Mouse (Mus musculus) megakaryocyte progenitor cell, adult 5-6 weeks (primary cell): ENCODE measurements around the gene Nrxn3. TPM values are rescaled to one million over a fixed set of nuclear protein-coding genes. Genes with fewer than 3 reads are reported as not detected.

ENCODE experiments used
- ATAC-seq: replicated peaks from 2 replicates; pipeline ENCODE4 v1.8.0; 2016; ENCODE audit warnings: mild to moderate bottlenecking, moderate TSS enrichment, inconsistent platforms; ENCODE audit not compliant: poor library complexity
- total RNA-seq, 2 experiments: library from RNA; stranded (forward) in 1 of 2; stranded (reverse) in 1 of 2; fragments of 157-497, 149-512 nt in 1 of 2; fragments of 200-1000 nt in 1 of 2; gene quantifications; 2 replicates each; pipeline versions ENCODE4 v1.2.3 to v1.2.4; 2015 to 2017

Nrxn3 gene
- total RNA-seq, 2 experiments from 2014 or later = not detected

GRCm38 (mm10) chr12:88808947-88809346, 86.3 kb downstream of the Nrxn3 start:
- no peak for ATAC-seq

DNA sequence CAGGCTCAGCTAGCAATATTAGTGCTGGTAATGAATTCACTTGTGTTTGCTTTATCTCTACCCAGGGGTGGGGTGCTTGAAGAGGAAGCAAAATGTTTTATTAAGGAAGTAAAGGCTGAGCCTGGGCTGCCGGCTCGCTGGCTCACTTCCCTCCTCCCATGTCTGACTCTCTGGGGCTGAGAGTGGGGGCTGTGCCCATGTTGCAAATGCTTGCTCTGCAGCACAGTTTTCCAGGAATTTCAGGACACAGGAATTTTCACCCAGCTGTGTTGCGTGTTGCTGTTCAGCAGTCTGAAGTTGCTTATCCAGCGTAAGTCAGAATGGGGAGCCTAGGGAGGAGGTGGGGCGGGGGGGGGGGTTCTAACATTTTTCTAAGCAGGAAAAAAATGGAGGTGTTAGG, 89.5 kb downstream of the Nrxn3 start:
- ATAC-seq = no peak

DNA sequence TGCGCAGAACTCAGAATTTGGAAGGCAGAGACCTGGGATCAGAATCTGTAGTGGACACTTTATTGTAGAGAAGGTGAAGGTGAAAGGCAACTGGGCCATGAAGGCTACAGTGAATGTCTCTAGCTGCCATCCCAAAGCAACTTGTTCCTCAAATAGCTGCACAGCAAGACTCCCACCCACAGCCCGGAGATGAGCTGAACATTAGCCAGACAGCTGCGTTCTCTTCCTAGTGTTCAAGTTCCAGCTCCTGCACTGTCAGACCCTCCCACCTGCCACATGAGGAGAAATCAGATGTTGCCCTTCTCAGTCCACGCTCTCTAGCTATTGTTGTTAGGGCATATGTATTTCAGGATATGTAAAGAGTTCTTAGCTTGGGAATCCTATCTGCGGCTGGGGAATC, 94.2 kb downstream of the Nrxn3 start:
- no peak for ATAC-seq

DNA sequence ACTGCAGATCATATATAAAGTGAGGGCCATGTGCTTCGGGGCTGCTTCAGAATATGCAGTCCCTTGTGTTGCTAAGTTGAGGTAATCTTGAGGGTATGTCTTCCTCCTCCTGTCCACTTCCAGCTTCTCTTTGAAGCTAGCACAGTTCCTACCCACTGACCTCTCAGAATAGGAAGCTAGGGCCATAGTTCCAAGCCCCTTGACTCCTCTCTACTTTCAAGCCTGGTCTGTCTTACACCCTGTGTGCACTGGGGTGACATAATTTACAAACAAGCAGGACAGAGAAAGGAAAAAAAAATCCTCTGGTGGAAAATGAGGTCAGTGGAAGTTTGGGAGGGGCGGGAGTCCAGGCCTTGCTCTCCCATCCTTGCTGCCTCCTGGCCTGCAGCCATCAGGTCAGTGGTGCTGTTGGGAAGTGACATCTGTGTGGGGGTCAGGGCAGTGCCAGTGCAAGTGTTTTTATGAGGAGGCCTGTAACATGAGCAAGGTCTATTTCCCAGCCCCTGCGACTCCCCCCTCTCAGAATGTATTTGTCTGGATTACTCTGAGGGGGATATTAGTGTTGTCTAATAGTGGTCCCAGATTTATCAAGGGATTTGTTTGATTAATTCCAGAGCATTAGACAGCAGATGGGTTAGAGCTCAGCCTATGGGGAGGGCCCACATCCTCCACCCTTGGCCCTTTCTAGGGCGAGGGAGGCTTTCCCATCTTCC, 96.1 kb downstream of the Nrxn3 start:
- ATAC-seq = no peak

DNA sequence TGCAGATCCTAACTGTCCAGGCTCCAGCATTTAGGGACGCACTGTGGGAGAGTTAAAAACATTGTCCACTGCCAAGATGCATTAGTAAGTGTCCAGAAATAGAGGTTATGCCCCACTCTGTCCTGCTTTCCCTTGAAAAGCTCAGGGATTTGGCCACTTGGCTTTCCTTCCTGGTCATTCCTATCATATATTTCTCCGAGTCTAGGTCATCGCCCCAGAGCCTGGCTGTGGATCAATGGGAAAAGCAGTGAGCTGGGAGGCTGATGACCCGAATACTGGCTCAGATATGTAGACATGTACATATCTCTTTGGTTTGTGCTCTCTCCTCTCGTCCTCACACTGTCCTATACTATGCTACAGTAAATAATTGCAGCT, 96.6 kb downstream of the Nrxn3 start:
- no peak for ATAC-seq

- no peak for ATAC-seq
These were observed 97.5 kb downstream of the Nrxn3 start for GRCm38 (mm10) chr12:88820131-88820530.

DNA sequence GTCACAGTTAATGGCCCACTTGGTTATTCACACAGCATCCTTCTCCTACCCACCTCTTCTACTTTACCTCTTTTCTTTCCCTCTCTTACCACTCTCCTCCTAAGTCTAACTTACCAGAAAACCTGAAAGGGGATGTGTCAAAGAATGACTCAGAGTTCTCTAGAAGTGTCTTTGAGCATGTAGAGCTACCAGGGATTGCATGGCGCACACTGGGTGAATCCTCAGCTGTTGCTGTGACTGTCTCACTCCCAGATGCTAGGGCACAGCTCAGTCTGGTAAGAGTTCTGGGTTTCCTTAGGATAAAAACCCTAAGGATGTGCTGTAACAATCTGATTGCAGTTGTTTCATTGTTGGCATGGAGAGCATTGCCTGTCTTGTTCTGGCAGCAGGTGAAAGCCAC, 108.2 kb downstream of the Nrxn3 start:
- ATAC-seq = no peak

DNA sequence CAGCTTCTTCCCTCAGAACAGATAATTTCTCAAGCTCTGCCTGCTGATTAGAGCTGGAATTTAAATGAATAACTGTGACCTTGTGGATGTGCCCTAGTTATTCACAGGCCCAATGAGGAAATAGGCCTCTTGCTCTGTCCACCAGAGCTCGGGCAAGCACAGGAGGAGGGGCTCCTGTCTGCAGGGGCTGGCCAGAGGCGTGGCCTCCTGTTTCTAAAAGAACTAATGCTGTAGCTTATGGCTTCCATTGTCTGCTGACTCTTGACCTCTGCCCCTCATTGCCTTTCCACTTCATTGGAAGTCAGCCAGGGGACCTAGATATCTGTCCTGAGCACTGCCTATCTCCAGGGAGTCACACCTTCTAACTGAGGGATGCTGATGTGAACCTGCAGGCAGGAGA, 113.1 kb downstream of the Nrxn3 start:
- no peak for ATAC-seq

- ATAC-seq = no peak
These were observed 117.0 kb downstream of the Nrxn3 start for GRCm38 (mm10) chr12:88839724-88840123.

GRCm38 (mm10) chr12:88841350-88841749, 118.7 kb downstream of the Nrxn3 start:
- ATAC-seq = no peak

DNA sequence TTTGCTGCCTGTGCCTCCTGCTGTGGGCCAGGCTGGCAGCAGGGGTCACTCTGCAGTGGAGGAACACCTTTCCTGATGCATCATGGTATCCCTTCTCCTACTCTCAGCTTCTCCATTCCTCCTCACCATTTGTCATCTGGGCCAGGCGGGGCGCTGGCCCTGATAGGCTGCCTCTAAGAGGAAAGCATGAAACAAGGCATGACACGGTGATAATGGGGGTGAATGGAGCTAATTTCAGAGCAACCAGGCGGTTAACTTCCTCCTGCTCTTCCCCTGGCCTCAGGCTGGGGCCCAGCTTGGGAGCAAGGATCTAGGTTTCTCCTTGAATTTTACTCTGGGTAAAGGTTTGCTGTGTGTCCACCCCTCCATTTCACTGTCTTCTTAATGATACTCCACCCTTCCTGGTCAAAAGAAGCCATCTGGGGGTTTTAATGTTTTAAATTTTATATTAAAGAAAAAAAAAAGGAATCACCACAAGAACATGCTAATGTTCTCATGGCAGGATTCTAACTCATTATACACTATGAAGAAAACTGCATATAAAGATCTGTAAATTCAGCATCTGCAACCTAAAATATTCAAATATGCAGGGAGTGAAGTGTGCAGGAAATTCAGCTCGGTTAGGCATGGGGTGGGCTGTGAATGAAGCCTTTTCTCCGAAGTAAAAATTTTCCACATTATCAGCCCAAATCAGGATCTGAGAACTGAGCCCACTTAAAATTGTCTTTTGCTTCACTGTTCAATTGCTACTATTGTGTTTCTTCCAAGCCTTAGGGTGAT, 127.9 kb downstream of the Nrxn3 start:
- ATAC-seq = no peak

DNA sequence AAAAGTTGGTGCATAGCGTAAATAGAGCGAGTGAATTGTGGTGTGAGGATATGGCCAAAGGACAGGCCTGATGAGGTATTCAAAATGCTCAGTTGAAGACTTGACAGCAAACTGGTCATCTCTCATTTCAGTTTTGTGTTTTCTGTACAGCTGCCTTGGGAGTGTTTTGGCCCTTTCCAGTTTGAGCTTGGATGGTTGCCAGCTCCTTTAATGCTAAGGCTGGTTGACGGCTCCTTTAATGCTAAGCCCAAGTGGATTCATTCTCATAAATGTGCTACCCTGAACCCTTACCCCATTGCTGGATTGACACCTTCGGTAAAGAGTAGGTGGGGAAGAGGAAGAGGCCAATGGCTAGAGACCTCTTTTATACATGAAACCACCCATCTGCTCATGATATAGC, 131.4 kb downstream of the Nrxn3 start:
- ATAC-seq = no peak

- no peak for ATAC-seq
These were observed 135.0 kb downstream of the Nrxn3 start for GRCm38 (mm10) chr12:88857701-88858100.

DNA sequence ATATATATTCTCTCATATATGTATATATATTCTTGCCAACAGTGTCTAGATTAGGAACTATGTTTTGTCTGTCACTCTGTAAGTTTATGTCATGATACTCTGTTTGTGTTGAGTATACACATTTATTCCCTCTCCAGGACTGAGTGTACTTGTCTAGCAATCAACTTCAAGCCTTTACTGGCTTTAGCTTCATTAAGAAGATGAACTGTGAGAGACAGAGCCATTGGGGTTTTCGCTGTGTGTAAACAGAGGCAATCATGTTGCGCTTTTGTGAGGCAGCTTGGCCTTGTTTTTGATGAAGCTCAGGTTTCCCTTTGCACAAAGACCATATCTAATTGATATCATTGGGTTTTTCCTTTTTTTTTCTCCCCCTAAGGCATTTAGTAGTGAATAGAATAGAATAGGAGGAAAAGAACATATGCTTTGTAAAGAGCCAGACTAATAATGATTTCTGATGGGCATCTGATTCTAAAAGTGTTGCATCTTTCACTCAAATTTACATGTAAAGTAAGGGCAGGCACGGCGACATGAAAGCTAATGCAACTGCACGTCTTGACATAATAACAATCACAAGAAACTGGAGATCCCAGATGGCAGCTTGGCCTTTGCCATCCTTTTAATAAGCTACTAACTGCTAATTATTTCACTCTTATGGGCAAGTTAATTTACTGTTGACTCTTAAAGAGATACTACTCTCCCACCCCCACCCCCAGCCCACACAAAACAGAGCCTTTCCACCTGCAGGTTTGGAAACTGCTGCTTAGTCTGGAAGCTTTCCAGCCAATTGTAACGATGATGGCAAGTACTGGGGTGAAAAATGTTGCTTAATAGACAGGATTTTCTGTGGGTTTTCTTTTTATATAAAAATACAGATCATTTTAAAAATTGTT, 137.0 kb downstream of the Nrxn3 start:
- no peak for ATAC-seq

DNA sequence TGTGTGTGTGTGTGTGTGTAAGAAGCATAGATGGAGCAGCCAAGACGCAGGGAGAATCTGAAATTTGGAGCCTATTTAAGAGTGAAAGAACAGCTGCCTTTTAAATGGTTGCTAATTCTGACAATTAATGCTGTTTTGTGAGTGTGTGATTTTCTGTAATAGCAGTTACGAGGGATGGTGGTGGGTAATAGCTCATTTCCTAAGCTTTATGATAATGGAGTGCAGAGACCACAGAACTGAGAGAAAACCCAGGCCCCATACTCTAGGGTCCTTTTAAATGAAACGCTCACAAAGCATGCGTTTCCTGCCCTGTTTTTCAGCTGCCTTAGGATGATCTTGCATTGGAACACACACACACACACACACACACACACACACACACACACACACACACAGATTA, 137.7 kb downstream of the Nrxn3 start:
- no peak for ATAC-seq

DNA sequence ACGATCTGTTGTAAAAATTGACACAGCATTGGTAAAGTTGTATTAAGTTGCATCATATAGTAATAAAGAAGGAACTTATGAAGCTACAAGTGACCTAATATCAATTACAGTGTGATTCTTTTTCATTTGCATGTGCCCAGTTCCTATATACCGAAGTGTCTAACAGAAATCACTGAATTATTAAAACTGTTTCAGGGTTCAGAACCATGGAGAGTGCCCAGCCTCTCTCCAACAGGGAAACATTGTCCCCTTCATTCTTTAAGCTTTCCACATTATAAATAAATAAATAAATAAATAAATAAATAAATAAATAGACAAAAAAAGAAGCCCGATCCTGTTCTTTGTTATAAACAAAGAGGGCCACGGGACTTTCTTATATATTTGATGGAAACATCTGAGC, 140.4 kb downstream of the Nrxn3 start:
- no peak for ATAC-seq

- no peak for ATAC-seq
These were observed 145.6 kb downstream of the Nrxn3 start for GRCm38 (mm10) chr12:88868288-88868687.

- ATAC-seq = no peak
These were observed 174.7 kb downstream of the Nrxn3 start for GRCm38 (mm10) chr12:88897331-88897730.

GRCm38 (mm10) chr12:88900014-88900727, 177.5 kb downstream of the Nrxn3 start:
- no peak for ATAC-seq

- no peak for ATAC-seq
These were observed 178.0 kb downstream of the Nrxn3 start for GRCm38 (mm10) chr12:88900728-88901080.

GRCm38 (mm10) chr12:88910761-88911160, 188.1 kb downstream of the Nrxn3 start:
- ATAC-seq = no peak
